Mouse (Mus musculus) bone marrow, adult 2 months (tissue): ENCODE data around the gene Aldh3a1.

Source experiments
- CTCF ChIP-seq: fragments of 200-500 bp; IDR thresholded peaks from 2 replicates; pipeline ENCODE4 v1.5.1; 2011; ENCODE audit warnings: low read length, control low read depth; ENCODE audit not compliant: control insufficient read depth, insufficient read depth
- POLR2A ChIP-seq: fragments of 200-500 bp; IDR thresholded peaks from 2 replicates; pipeline ENCODE4 v1.6.1; 2011; ENCODE audit warnings: low read depth, mild to moderate bottlenecking, control low read depth, low read length, borderline replicate concordance; ENCODE audit not compliant: control insufficient read depth

GRCm38 (mm10) chr11:61170184-61170583 is 37.2 kb upstream of the Aldh3a1 start:
- TF ChIP-seq CTCF, result no peak
- TF ChIP-seq POLR2A, result no peak
